Mouse (Mus musculus) limb, embryonic 11.5 days (tissue): ENCODE measurements around the gene Mt2. TPM values are rescaled to one million over a fixed set of nuclear protein-coding genes. Genes with fewer than 3 reads are reported as not detected.
"Not testable (repeated sequence)": the region's sequence is repeated elsewhere in the genome, so short reads cannot be mapped to it uniquely, and the experiment has no call there.

Source experiments
- ATAC-seq: fragments of 200-750 bp; cut with Nextera tagmentation; 2 replicates; pipeline ENCODE4 v1.8.0; 2017; ENCODE audit warnings: low read depth; ENCODE audit not compliant: insufficient number of reproducible peaks, low FRiP score, low TSS enrichment
- DNase-seq: peaks from one replicate; pipeline ENCODE4 v3.0.0-alpha.2; 2015; ENCODE audit warnings: low spot score
- H3K27ac ChIP-seq: fragments of 300-500 bp; sonication (generic); replicated peaks from 2 replicates; pipeline ENCODE4 v1.5.1; 2014; ENCODE audit warnings: low read depth, mild to moderate bottlenecking, low read length
- H3K27me3 ChIP-seq: fragments of 300-500 bp; sonication (generic); 2 replicates; pipeline ENCODE4 v1.6.1; 2014; ENCODE audit warnings: mild to moderate bottlenecking, low read length, mixed read lengths; ENCODE audit not compliant: control insufficient read depth, insufficient read depth
- H3K36me3 ChIP-seq: fragments of 300-500 bp; sonication (generic); 2 replicates; pipeline ENCODE4 v1.6.1; 2014; ENCODE audit warnings: mild to moderate bottlenecking, low read length, moderate library complexity, mixed read lengths; ENCODE audit not compliant: control insufficient read depth, insufficient read depth
- H3K4me1 ChIP-seq: fragments of 300-500 bp; sonication (generic); 2 replicates; pipeline ENCODE4 v1.6.1; 2014; ENCODE audit warnings: low read length, mixed read lengths; ENCODE audit not compliant: control insufficient read depth, insufficient read depth
- H3K4me2 ChIP-seq: fragments of 300-500 bp; sonication (generic); 2 replicates; pipeline ENCODE4 v1.6.1; 2014; ENCODE audit warnings: low read depth, mild to moderate bottlenecking, moderate library complexity; ENCODE audit not compliant: severe bottlenecking
- H3K4me3 ChIP-seq: fragments of 300-500 bp; sonication (generic); 2 replicates; pipeline ENCODE4 v1.5.1; 2014; ENCODE audit warnings: low read depth, low read length
- H3K9ac ChIP-seq: fragments of 300-500 bp; sonication (generic); 2 replicates; pipeline ENCODE4 v1.6.1; 2014; ENCODE audit warnings: mild to moderate bottlenecking, low read length
- H3K9me3 ChIP-seq: fragments of 300-500 bp; sonication (generic); 2 replicates; pipeline ENCODE4 v1.6.1; 2016; ENCODE audit warnings: low read length; ENCODE audit not compliant: control insufficient read depth
- WGBS: fragments of 180-500 bp; shearing (Covaris S2); extraction: QIAGEN DNeasy Blood & Tissue Kit; methylation state at CpG from one replicate; pipeline ENCODE4 v1.1.7; 2014; 5-methylcytosine and 5-hydroxymethylcytosine counted together
- polyA plus RNA-seq: library from polyadenylated mRNA; unstranded; fragments of >200 nt; fragmentation: Nextera tagmentation; extraction: Ambion mirVana; gene quantifications from 2 replicates; pipeline ENCODE4 v1.2.1, GENCODE M21; 2014

Gene Mt2
- polyA plus RNA-seq, 1 experiment from 2014 or later, result 21.7 TPM

DNA sequence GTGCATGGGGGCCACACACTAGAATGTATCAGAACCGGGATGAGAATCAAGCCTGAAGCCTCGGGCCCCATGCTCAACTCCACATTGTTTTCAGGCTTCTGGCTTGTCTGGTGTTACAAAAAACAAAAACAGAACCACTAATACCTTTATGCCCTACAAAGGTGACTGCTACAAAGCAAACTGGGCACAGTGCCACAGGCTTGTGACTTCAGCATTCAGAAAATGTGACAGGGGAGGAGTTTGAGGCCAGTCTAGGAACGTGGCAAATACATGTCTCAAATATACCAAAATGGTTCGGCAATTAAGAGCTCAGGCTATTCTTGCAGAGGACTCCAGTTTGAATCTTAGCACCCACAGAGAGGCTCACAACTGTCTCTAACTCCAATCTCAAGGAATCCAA lies 16.4 kb upstream of the Mt2 start:
- H3K9ac ChIP-seq, result no peak overlapping the region
- no peak for ATAC-seq
- 77% methylated on average over 4 of the region's 4 CpGs for WGBS

DNA sequence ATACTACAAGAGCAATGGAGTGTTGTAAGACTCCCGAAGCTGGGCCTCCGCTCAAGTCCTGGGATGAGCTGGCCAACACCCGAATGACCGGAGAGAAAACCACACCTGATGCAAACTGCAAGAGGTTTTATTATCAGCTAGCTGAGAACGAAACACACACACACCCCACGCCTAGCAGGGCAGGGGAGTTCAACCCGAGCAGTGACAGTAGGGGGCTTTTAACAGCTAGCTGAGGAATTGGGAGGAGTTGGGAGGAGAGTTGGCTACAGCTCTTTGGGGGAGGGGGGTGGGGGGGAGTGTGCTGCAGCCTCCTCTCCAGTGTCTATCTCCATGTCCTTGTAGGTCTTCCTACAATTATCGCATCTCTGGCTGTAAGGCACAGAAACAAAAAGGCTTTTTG lies 6.7 kb upstream of the Mt2 start:
- H3K36me3 ChIP-seq, H3K9me3 ChIP-seq, H3K4me2 ChIP-seq, ATAC-seq, H3K27ac ChIP-seq, DNase-seq, H3K4me3 ChIP-seq, H3K27me3 ChIP-seq, H3K9ac ChIP-seq, H3K4me1 ChIP-seq: not testable (repeated sequence)
- WGBS, result 64% methylated on average over 8 of the region's 8 CpGs

More for the DNA sequence above, 16.4 kb upstream of the Mt2 start:
- Histone ChIP-seq H3K9me3 (no peaks in the 10 kb centered on the region), H3K4me2 (no peak overlapping the region), H3K27ac (no peak overlapping the region), H3K36me3 (no peaks in the 10 kb centered on the region), H3K4me3 (no peak overlapping the region), H3K4me1 (peaks cover 6% of the 10 kb centered on the region; the same call in 1 of the 2 replicates), H3K27me3 (peaks cover 17% of the 10 kb centered on the region; the same call in 1 of the 2 replicates)
- DNase-seq, result no peak

DNA sequence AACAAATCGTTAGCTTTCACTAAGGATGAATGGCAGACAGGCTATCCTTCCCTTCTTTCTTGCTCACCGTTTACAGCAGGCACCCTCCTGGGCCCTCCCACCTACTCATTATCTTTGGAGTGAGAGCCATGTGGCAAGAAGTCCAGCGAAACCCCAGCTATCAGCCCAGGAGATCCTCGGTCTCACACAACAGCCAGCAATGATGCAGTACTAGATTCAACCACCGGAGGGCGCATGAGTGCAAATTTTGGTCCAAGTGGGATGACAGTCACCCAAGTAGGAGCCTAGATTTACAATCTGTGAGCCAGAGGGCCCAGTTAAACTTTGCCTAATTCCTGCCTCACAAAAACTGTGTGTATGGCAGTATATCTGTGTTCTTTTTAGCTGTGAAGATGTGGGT lies 5.2 kb upstream of the Mt2 start:
- DNase-seq (peak; percentile 96), ATAC-seq (0 out of 2 replicates have a peak, but pooled peaks have one; percentile 48)
- H3K27ac ChIP-seq, result no peak overlapping the region
- WGBS, result 3% methylated on average over 6 of the region's 6 CpGs
- no peak overlapping the region for H3K4me3 ChIP-seq
- H3K4me1 ChIP-seq, result peaks cover 2% of the 10 kb centered on the region; the same call in 1 of the 2 replicates
- H3K27me3 ChIP-seq, result peaks cover 16% of the 10 kb centered on the region
- H3K36me3 ChIP-seq, result no peaks in the 10 kb centered on the region
- no peak overlapping the region for H3K9ac ChIP-seq
- H3K9me3 ChIP-seq, result no peaks in the 10 kb centered on the region
- H3K4me2 ChIP-seq, result no peak overlapping the region

DNA sequence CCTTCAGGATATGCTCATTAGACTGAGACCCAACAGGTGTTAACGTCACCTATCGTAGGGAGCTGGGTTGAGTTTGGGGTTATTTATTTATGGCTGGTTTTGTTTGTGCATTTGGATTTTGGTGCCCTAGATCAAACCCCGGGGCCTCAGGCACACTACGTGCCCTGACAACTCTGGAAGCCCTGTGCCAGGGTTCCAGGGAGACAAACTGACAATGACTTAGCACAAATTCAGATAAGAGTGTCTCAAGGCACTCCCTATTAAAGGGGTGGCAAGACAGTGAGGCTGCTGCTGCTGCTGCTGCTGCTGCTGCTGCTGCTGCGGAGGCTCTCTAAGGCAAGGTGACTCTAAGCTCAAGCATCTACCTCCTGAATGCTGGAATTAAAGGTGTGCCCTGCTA lies 2.9 kb upstream of the Mt2 start:
- Histone ChIP-seq H3K9ac (no peak overlapping the region), H3K36me3 (no peaks in the 10 kb centered on the region)

DNA sequence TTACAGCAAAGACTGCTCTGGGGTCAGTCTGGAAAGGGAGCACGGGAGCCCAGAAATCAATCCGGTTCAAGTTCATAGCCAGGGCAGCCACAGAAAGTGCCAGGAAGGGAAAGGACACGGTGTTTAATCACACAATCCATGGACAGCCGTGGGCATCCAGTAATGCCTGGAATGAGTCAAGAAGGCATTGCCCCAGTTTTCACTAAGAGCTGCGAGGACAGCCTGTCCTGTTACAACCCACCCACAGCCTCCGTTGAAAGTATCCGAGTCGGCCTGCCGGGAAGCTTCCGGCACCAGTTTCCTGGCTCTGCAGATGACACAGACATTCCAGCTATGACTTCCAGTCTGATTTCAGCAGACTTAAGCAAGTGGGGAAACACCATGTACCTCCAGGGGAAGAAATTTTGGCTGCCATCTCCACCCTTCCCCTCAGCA lies 1.1 kb upstream of the Mt2 start:
- DNase-seq (no peak), ATAC-seq (no peak)
- Histone ChIP-seq H3K9me3 (no peaks in the 10 kb centered on the region), H3K27me3 (peaks cover 50% of the 10 kb centered on the region), H3K4me2 (no peak overlapping the region), H3K36me3 (no peaks in the 10 kb centered on the region), H3K4me3 (no peak overlapping the region), H3K4me1 (peaks cover 11% of the 10 kb centered on the region), H3K27ac (no peak overlapping the region), H3K9ac (no peak overlapping the region)
- 51% methylated on average over 10 of the region's 10 CpGs for WGBS

More for the DNA sequence above, 2.9 kb upstream of the Mt2 start:
- Histone ChIP-seq H3K4me2 (no peak overlapping the region), H3K9me3 (no peaks in the 10 kb centered on the region), H3K4me1 (peaks cover 11% of the 10 kb centered on the region), H3K4me3 (no peak overlapping the region), H3K27ac (no peak overlapping the region), H3K27me3 (peaks cover 39% of the 10 kb centered on the region)
- no peak for ATAC-seq
- no peak for DNase-seq
- WGBS, result 76% methylated on average over 5 of the region's 5 CpGs

DNA sequence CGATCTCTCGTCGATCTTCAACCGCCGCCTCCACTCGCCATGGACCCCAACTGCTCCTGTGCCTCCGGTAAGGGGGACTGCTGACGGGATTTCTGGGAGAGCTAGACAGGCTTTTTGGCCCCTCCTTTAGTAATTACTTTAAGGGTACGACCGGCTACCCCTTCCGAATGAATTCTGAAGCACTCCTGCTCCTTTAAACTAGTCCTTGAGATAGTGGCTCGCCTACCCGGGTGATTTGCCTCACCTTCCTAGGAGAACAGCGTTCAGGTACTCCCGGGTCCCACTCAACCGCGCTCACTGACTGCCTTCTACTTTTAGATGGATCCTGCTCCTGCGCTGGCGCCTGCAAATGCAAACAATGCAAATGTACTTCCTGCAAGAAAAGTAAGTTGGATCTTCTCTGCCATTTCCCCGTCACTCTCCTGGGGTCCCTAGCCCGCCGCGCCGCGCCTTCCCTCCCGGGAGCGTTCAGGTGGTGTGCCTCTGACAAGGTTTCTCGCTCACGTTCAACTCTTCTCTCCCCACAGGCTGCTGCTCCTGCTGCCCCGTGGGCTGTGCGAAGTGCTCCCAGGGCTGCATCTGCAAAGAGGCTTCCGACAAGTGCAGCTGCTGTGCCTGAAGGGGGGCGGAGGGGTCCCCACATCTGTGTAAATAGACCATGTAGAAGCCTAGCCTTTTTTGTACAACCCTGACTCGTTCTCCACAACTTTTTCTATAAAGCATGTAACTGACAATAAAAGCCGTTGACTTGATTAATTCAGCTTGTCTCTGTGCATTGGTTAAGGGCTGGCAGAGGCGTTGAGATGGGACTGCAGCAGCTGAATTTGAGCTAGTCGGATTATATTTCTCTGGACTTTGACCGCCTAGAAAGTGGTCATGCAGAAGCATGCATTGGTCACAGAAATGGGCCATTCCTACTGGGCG lies 607 bp downstream of the Mt2 start:
- Histone ChIP-seq H3K4me1 (peaks cover 11% of the 10 kb centered on the region), H3K9me3 (no peaks in the 10 kb centered on the region), H3K36me3 (no peaks in the 10 kb centered on the region), H3K27me3 (peaks cover 57% of the 10 kb centered on the region), H3K4me3 (peak overlapping the region; percentile 35), H3K27ac (no peak overlapping the region), H3K9ac (peak overlapping the region; percentile 27; the same call in 1 of the 2 replicates), H3K4me2 (peak overlapping the region; percentile 72)
- WGBS, result 2% methylated on average over 39 of the region's 39 CpGs
- ATAC-seq, result no peak
- DNase-seq, result peak; percentile 61

DNA sequence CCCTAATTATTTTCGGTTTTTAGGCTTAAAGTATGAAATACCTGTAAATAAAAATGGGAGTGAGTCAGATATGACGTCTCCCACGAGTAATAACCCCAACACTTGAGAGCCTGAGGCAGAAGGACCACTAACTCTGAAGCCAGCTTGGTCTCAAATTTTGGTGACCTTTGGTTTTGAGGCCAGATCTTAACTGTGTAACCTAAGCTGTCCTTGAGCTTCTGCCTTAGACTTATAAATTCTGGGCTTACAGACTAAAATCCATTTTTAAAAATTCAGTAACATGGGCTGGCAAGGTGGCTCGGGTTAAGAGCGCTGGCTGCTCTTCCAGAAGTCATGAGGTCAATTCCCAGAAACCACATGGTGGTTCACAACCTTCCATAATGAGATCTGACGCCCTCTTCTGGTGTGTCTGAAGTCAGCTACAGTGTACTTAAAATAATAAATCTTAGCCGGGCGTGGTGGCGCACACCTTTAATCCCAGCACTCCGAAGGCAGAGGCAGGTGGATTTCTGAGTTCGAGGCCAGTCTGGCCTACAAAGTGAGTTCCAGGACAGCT lies 1.5 kb downstream of the Mt2 start:
- no peak overlapping the region for H3K9ac ChIP-seq
- no peak overlapping the region for H3K4me3 ChIP-seq
- no peak overlapping the region for H3K27ac ChIP-seq
- no peak for DNase-seq
- no peak for ATAC-seq
- WGBS, result 46% methylated on average over 11 of the region's 11 CpGs
- H3K27me3 ChIP-seq, result peaks cover 66% of the 10 kb centered on the region
- H3K36me3 ChIP-seq, result no peaks in the 10 kb centered on the region
- H3K9me3 ChIP-seq, result no peaks in the 10 kb centered on the region
- H3K4me1 ChIP-seq, result peaks cover 11% of the 10 kb centered on the region
- H3K4me2 ChIP-seq, result no peak overlapping the region

DNA sequence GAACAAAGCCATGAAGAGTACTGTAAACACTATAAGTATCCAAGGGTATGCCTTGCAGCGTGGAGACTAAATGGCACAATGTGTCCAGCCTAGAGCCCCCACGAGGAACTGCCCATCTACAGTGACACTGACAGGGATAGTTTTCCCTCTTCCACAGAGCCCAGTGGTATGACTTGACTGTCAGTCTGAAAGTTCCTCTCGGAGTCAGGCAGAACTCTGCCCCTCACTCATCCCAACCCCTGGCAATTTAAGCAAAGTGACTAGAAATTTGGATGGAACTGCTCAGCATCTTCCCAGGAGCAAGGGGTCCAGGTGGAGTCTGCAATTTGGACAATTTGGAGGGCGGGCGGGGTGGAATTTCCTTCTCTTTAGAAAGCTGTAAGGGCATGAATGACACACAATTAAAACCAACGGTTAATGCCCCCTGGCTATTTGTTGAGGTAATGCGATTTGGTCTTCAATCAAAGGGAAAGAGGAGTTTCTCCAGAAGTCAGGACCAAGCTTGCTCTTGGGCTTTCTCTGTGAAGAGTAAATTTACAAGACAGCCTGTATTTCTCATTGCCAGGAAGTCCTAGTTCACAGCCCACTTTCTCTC lies 2.3 kb downstream of the Mt2 start:
- Histone ChIP-seq H3K4me3 (no peak overlapping the region), H3K27ac (no peak overlapping the region), H3K36me3 (no peaks in the 10 kb centered on the region), H3K4me1 (peaks cover 14% of the 10 kb centered on the region), H3K4me2 (no peak overlapping the region), H3K9ac (no peak overlapping the region), H3K9me3 (no peaks in the 10 kb centered on the region), H3K27me3 (peaks cover 74% of the 10 kb centered on the region)
- whole genome bisulfite sequencing, result 36% methylated on average over 7 of the region's 7 CpGs
- no peak for ATAC-seq
- no peak for DNase-seq
